Mouse (Mus musculus) midbrain, postnatal 0 days (tissue): Measurements from ENCODE around the gene Frmd5. TPM values are rescaled to one million over a fixed set of nuclear protein-coding genes. Genes with fewer than 3 reads are reported as not detected.

ENCODE experiments used
- ATAC-seq: fragments of 200-750 bp; cut with Nextera tagmentation; 2 replicates; pipeline ENCODE4 v1.8.0; 2017; ENCODE audit warnings: moderate number of reproducible peaks, mild to moderate bottlenecking, moderate TSS enrichment, moderate library complexity; ENCODE audit not compliant: low FRiP score
- DNase-seq: peaks from one replicate; pipeline ENCODE4 v3.0.0-alpha.2; 2015; ENCODE audit warnings: low spot score
- H3K27ac ChIP-seq: fragments of 300-500 bp; sonication (generic); 2 replicates; pipeline ENCODE4 v1.5.1; 2014; ENCODE audit warnings: low read depth, mild to moderate bottlenecking, low read length, mixed read lengths
- H3K27me3 ChIP-seq: fragments of 300-500 bp; sonication (generic); 2 replicates; pipeline ENCODE4 v1.6.1; 2014; ENCODE audit warnings: low read length, control low read depth, mixed read lengths; ENCODE audit not compliant: insufficient read depth
- H3K36me3 ChIP-seq: fragments of 300-500 bp; sonication (generic); 2 replicates; pipeline ENCODE4 v1.6.1; 2014; ENCODE audit warnings: low read length, control low read depth, mixed read lengths; ENCODE audit not compliant: insufficient read depth
- H3K4me1 ChIP-seq: fragments of 300-500 bp; sonication (generic); 2 replicates; pipeline ENCODE4 v1.6.1; 2014; ENCODE audit warnings: mild to moderate bottlenecking, control low read depth, antibody characterized with exemption, low read length, mixed read lengths; ENCODE audit not compliant: insufficient read depth
- H3K4me2 ChIP-seq: fragments of 300-500 bp; sonication (generic); 2 replicates; pipeline ENCODE4 v1.6.1; 2014; ENCODE audit warnings: low read depth, mild to moderate bottlenecking, low read length, mixed read lengths; ENCODE audit not compliant: poor library complexity, severe bottlenecking
- H3K4me3 ChIP-seq: fragments of 300-500 bp; sonication (generic); 2 replicates; pipeline ENCODE4 v1.5.1; 2014; ENCODE audit warnings: low read depth, mild to moderate bottlenecking, low read length, moderate library complexity
- H3K9ac ChIP-seq: fragments of 300-500 bp; sonication (generic); replicated peaks from 2 replicates; pipeline ENCODE4 v1.6.1; 2014; ENCODE audit warnings: mild to moderate bottlenecking, low read length, moderate library complexity, mixed read lengths; ENCODE audit not compliant: poor library complexity, severe bottlenecking
- H3K9me3 ChIP-seq: fragments of 300-500 bp; sonication (generic); 2 replicates; pipeline ENCODE4 v1.6.1; 2016; ENCODE audit warnings: low read length, control low read depth
- CTCF ChIP-seq: IDR thresholded peaks from 2 replicates; pipeline ENCODE4 v1.5.1; 2016; ENCODE audit warnings: antibody characterized with exemption, mild to moderate bottlenecking
- WGBS: fragments of 180-500 bp; shearing (Covaris S2); extraction: QIAGEN DNeasy Blood & Tissue Kit; methylation state at CpG from one replicate; pipeline ENCODE4 v1.1.7; 2014; 5-methylcytosine and 5-hydroxymethylcytosine counted together
- polyA plus RNA-seq: library from polyadenylated mRNA; unstranded; fragments of >200 nt; fragmentation: Nextera tagmentation; extraction: Ambion mirVana; gene quantifications from 2 replicates; pipeline ENCODE4 v1.2.1, GENCODE M21; 2015
- total RNA-seq: library from RNA; depleted of rRNA; stranded (reverse); fragments of >200 nt; gene quantifications from 2 replicates; pipeline ENCODE4 v1.2.3, GENCODE M21; 2014

The Frmd5 gene
- total and polyA plus RNA-seq, 2 experiments from 2014 or later: 14.6 to 38.3 TPM

DNA sequence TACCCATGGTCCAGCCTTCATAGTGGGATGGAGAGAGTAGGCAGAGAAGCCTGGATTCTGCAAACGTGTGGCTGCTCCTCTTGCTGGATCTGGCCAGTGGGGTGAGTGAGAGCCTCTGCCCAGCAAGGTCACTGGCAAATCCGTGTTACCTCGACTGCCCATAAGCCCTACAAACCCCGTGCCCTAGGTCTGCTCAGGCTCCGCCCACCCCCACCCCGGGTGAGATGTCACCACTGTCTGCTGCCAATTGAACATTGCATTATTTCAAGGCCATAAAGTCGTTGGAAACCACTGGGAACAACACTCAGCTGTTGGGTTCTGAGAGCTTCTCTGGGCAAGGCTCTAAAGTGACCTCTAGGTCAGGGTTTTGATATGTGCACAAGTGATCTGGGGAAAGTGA, 208.6 kb downstream of the Frmd5 start:
- Histone ChIP-seq H3K4me3 (no peak overlapping the region), H3K27ac (no peak overlapping the region), H3K9me3 (no peaks in the 10 kb centered on the region), H3K27me3 (no peaks in the 10 kb centered on the region), H3K36me3 (no peaks in the 10 kb centered on the region), H3K9ac (no peak overlapping the region), H3K4me1 (no peaks in the 10 kb centered on the region), H3K4me2 (no peak overlapping the region)
- no peak for TF ChIP-seq CTCF
- DNase-seq: no peak
- ATAC-seq: no peak
- WGBS: 73% methylated on average over 7 of the region's 7 CpGs

DNA sequence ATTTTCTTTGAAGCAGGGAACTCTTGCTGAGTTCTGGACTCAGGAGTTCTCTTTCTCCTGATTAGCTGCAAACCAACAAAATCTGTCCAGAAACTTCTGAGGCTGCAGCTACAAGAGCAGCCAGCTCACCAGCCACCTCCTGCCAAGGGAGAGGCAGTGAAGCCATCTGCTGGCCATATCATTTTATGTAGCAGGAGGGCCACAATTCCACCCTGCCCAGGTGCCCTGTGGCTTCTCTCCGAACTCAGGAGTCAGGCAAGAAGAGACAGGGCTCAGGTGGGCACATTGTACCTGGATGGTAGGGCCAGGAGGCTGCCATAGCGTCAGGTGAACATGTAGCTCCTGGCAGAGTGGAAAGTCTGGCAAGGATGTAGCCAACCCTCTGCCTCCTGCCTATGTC, 210.3 kb downstream of the Frmd5 start:
- H3K9ac ChIP-seq: no peak overlapping the region
- 0 out of 2 replicates have a peak, but pooled peaks have one; percentile 4 for TF ChIP-seq CTCF
- DNase-seq (no peak), ATAC-seq (no peak)
- no peak overlapping the region for H3K4me3 ChIP-seq
- H3K4me2 ChIP-seq: no peak overlapping the region
- no peak overlapping the region for H3K27ac ChIP-seq
- no peaks in the 10 kb centered on the region for H3K36me3 ChIP-seq
- 76% methylated on average over 2 of the region's 2 CpGs for WGBS
- no peaks in the 10 kb centered on the region for H3K9me3 ChIP-seq
- no peaks in the 10 kb centered on the region for H3K27me3 ChIP-seq
- H3K4me1 ChIP-seq: no peaks in the 10 kb centered on the region

GRCm38 (mm10) chr2:121594660-121595291, 212.1 kb downstream of the Frmd5 start:
- no peaks in the 10 kb centered on the region for H3K27me3 ChIP-seq
- no peak overlapping the region for H3K4me2 ChIP-seq
- WGBS: 59% methylated on average over 8 of the region's 8 CpGs
- H3K27ac ChIP-seq: no peak overlapping the region
- no peak overlapping the region for H3K9ac ChIP-seq
- no peak for TF ChIP-seq CTCF
- H3K36me3 ChIP-seq: no peaks in the 10 kb centered on the region; the same call in 1 of the 2 replicates
- DNase-seq: no peak
- no peak overlapping the region for H3K4me3 ChIP-seq
- ATAC-seq: no peak
- no peaks in the 10 kb centered on the region for H3K4me1 ChIP-seq
- no peaks in the 10 kb centered on the region for H3K9me3 ChIP-seq

- Histone ChIP-seq H3K9me3 (no peaks in the 10 kb centered on the region), H3K9ac (no peak overlapping the region), H3K4me1 (no peaks in the 10 kb centered on the region), H3K4me2 (no peak overlapping the region), H3K27ac (no peak overlapping the region), H3K4me3 (no peak overlapping the region), H3K27me3 (no peaks in the 10 kb centered on the region), H3K36me3 (no peaks in the 10 kb centered on the region; the same call in 1 of the 2 replicates)
- TF ChIP-seq CTCF: no peak
- WGBS: 57% methylated on average over 3 of the region's 3 CpGs
- ATAC-seq: no peak
- DNase-seq: no peak
Measured at GRCm38 (mm10) chr2:121594131-121594530, 212.8 kb downstream of the Frmd5 start.

- Histone ChIP-seq H3K4me3 (no peak overlapping the region), H3K9me3 (no peaks in the 10 kb centered on the region), H3K4me1 (peaks cover 5% of the 10 kb centered on the region; the same call in 1 of the 2 replicates), H3K9ac (no peak overlapping the region), H3K27me3 (no peaks in the 10 kb centered on the region), H3K27ac (peak overlapping the region; percentile 20; the same call in 1 of the 2 replicates), H3K36me3 (no peaks in the 10 kb centered on the region; the same call in 1 of the 2 replicates), H3K4me2 (no peak overlapping the region)
- WGBS: 36% methylated on average over 4 of the region's 4 CpGs
- peak; percentile 43 for TF ChIP-seq CTCF
- DNase-seq (peak; percentile 61), ATAC-seq (no peak)
Measured at GRCm38 (mm10) chr2:121588309-121588694, 218.6 kb downstream of the Frmd5 start.

DNA sequence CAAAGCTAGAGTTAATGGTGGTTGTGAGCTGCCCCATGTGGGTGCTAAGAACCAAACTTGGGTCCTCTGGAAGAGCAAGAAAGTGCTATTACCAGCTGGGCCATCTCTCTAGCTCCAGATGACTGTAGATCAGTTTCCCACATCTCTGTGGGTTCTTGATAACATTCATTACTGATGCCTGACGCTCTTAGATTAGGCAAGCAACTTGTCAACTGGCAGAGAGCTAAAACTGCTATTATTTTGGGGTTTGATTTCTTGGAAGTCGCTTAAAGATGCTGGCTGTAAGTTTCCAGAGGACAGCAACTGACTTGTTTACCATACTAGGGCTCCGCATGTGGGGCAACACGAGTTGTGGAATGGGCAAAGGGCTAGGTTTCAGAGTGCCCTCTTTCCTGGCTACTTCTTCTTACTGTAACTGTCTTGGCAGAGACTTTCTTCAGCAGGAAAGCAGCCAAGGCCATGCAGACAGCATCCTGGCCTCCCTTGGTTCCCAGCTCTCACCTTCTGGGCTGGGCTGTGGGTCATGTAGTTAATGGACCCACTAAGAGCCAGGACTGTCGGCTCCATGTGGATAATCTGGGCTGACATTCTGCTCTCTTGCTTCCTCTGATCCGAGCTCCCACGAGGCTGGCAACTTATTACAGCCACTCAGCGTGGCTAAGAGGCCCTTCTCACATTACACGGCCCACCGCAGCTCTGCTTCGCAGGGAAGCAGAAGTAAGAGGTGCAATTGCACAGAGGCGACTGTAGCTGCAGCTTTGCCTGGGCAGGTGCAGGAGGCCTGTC, 219.2 kb downstream of the Frmd5 start:
- Histone ChIP-seq H3K27me3 (no peaks in the 10 kb centered on the region), H3K4me3 (no peak overlapping the region), H3K27ac (peak overlapping the region; percentile 20; the same call in 1 of the 2 replicates), H3K4me1 (peaks cover 5% of the 10 kb centered on the region; the same call in 1 of the 2 replicates), H3K4me2 (no peak overlapping the region), H3K9ac (no peak overlapping the region), H3K36me3 (no peaks in the 10 kb centered on the region; the same call in 1 of the 2 replicates), H3K9me3 (no peaks in the 10 kb centered on the region)
- WGBS: 40% methylated on average over 12 of the region's 12 CpGs
- DNase-seq (peak; percentile 80), ATAC-seq (no peak)
- no peak for TF ChIP-seq CTCF
